19 mouse cellular contexts compared by ENCODE assay signal in genomic region chr1:90247756-90248541, GRCm38 (mm10). TPM values are rescaled to one million over a fixed set of nuclear protein-coding genes. Genes with fewer than 3 reads are reported as not detected.
A peak's percentile ranks its signal among the peaks of the same experiment; 100 is the strongest.
DNase-seq lines count a peak whose midpoint lies in the region; ATAC-seq lines count a peak whose summit lies in the region.
"Had no signal": no experiment of that assay in that cellular context is flagged by ENCODE, and none has a peak within 500 bp of the region (broad histone marks: within the 10 kb centered on the region; RNA-seq: fewer than 3 reads in every experiment).

No protein-coding gene starts in this region.

- H3K4me3 ChIP-seq in heart, embryonic 11.5 days (ENCODE audit: low read depth, low read length): no peak overlapping the region
- no peak overlapping the region for H3K4me3 ChIP-seq in intestine, embryonic 16.5 days (ENCODE audit: low read length)
- H3K4me3 ChIP-seq: limb, embryonic 13.5 days; neural tube, embryonic 13.5 days had no signal

- peak overlapping the region; percentile 32 for H3K4me2 ChIP-seq in heart, embryonic 11.5 days
- no peak overlapping the region for H3K4me2 ChIP-seq in intestine, embryonic 16.5 days (ENCODE audit: low read depth, low read length)
- H3K4me2 ChIP-seq: limb, embryonic 13.5 days; neural tube, embryonic 13.5 days had no signal

- H3K4me1 ChIP-seq in heart, embryonic 11.5 days (ENCODE audit: control insufficient read depth, insufficient read depth, low read length): peaks cover 24% of the 10 kb centered on the region
- no peaks in the 10 kb centered on the region for H3K4me1 ChIP-seq in intestine, embryonic 16.5 days (ENCODE audit: control insufficient read depth, insufficient read depth, low read length)

- peak overlapping the region; percentile 65 for H3K27ac ChIP-seq in heart, embryonic 11.5 days (ENCODE audit: low read depth, low read length)
- H3K27ac ChIP-seq in intestine, embryonic 16.5 days (ENCODE audit: low read length): no peak overlapping the region
- H3K27ac ChIP-seq: limb, embryonic 13.5 days; neural tube, embryonic 13.5 days had no signal

- DNase-seq in heart, postnatal 10 days: no peak
- DNase-seq in spleen, postnatal 36 days (ENCODE audit: low spot score in 2 of 2): peak; percentile 12 to 41
- DNase-seq in spleen, adult 12 weeks (ENCODE audit: low spot score): no peak
- no peak for DNase-seq in frontal cortex, postnatal 36 days (ENCODE audit: low spot score in 2 of 2)
- DNase-seq in heart, postnatal 25 days (ENCODE audit: low spot score): no peak
- DNase-seq: adrenal gland, postnatal 14 days; B cell, adult 2 months; kidney, adult 18-20 months; kidney, postnatal 36 days; lung, postnatal 36 days had no signal

- 72% methylated on average over 8 of the region's 8 CpGs for WGBS in heart, embryonic 11.5 days (ENCODE audit: insufficient replicate concordance)
- 84% methylated on average over 8 of the region's 8 CpGs for WGBS in intestine, embryonic 16.5 days

- peak; percentile 79 for ATAC-seq in heart, embryonic 11.5 days (replicated peaks; ENCODE audit: insufficient number of reproducible peaks, low FRiP score, low TSS enrichment)
- peak; percentile 68 for ATAC-seq in intestine, embryonic 16.5 days
- ATAC-seq in megakaryocyte-erythroid progenitor cell, adult 5-6 weeks (replicated peaks; ENCODE audit: low FRiP score, low TSS enrichment, poor library complexity, severe bottlenecking): peak; percentile 77
- ATAC-seq: midbrain, embryonic 16.5 days had no signal

- no peaks in the 10 kb centered on the region for H3K9me3 ChIP-seq in heart, embryonic 11.5 days (replicated peaks; ENCODE audit: control insufficient read depth, low read length)
- no peaks in the 10 kb centered on the region for H3K9me3 ChIP-seq in intestine, embryonic 16.5 days (ENCODE audit: control insufficient read depth, low read length)
- H3K9me3 ChIP-seq: limb, embryonic 13.5 days; neural tube, embryonic 13.5 days had no signal

- H3K9ac ChIP-seq in heart, embryonic 11.5 days (ENCODE audit: low read depth, low read length): peak overlapping the region; percentile 59; the same call in 1 of the 2 replicates
- no peak overlapping the region for H3K9ac ChIP-seq in intestine, embryonic 16.5 days (ENCODE audit: low read depth, low read length)
- H3K9ac ChIP-seq: limb, embryonic 13.5 days; neural tube, embryonic 13.5 days had no signal

- no peaks in the 10 kb centered on the region for H3K36me3 ChIP-seq in heart, embryonic 11.5 days (ENCODE audit: control insufficient read depth, insufficient read depth, low read length)
- H3K36me3 ChIP-seq in intestine, embryonic 16.5 days (ENCODE audit: control insufficient read depth, insufficient read depth, low read length): no peaks in the 10 kb centered on the region
- H3K36me3 ChIP-seq: G1E; limb, embryonic 13.5 days; neural tube, embryonic 13.5 days had no signal

- intact Hi-C loops in heart, postnatal 10 days (cut with DNase I): no loop called here
- intact Hi-C loops in heart, postnatal 25 days (cut with DNase I): no loop called here

- no peaks in the 10 kb centered on the region for H3K27me3 ChIP-seq in heart, embryonic 11.5 days (ENCODE audit: control insufficient read depth, insufficient read depth, low read length)
- H3K27me3 ChIP-seq in intestine, embryonic 16.5 days (replicated peaks; ENCODE audit: control insufficient read depth, insufficient read depth, low read length): no peaks in the 10 kb centered on the region
- H3K27me3 ChIP-seq: limb, embryonic 13.5 days; neural tube, embryonic 13.5 days had no signal

RNA-seq across cellular contexts. Expression of gene Ackr3, which starts 44.2 kb away (rescaled TPM):
- 45.3 and 50.2 TPM in 2 replicates for polyA plus RNA-seq in heart, embryonic 11.5 days (2014; fragmentation: Nextera tagmentation; extraction: Ambion mirVana)
- 10 to 100 TPM; 45.4 to 48.9 TPM for total RNA-seq in heart, postnatal 10 days (2021)
- polyA plus RNA-seq in intestine, embryonic 16.5 days (2015; fragmentation: Nextera tagmentation; extraction: Ambion mirVana): 11.8 and 12.7 TPM in 2 replicates
- not detected in 2 replicates for total RNA-seq in megakaryocyte-erythroid progenitor cell, adult 5-6 weeks (2014; fragmentation: Nextera tagmentation)
- not detected in 2 replicates for total RNA-seq in megakaryocyte-erythroid progenitor cell, adult 5-6 weeks (2017)
- total RNA-seq in heart, postnatal 25 days (2021): 10 to 100 TPM; 64.4 to 75.8 TPM
- total RNA-seq: common myeloid progenitor, adult 5-6 weeks; granulocyte monocyte progenitor cell, adult 5-6 weeks had no signal
- polyA plus RNA-seq: G1E had no signal

Comparison
In these comparisons a context has a peak if more than half of its experiments do, and no peak if none do; other contexts are left out.
1. DNase-seq: peak in spleen, postnatal 36 days (2 of 2); none in heart, postnatal 10 days (0 of 2), spleen, adult 12 weeks (single experiment), frontal cortex, postnatal 36 days (0 of 2) and heart, postnatal 25 days (single experiment).
2. RNA of gene Ackr3, which starts 44.2 kb away (total RNA-seq): 64.4 to 75.8 TPM in heart, postnatal 25 days and 45.4 to 48.9 TPM in heart, postnatal 10 days; not detected in megakaryocyte-erythroid progenitor cell, adult 5-6 weeks; every median in the first group is over 10 times any median in the second.
3. Peak in every context shown above with its lines, with median percentiles within 50 percentile points of each other: ATAC-seq.